Mouse (Mus musculus) urinary bladder, postnatal 36 days (tissue): ENCODE measurements at regions not wholly inside any gene's neighbourhood (a gene's known extent, or its start where the extent isn't known, plus 50 kb on each side); places are given as distances from the start of the nearest gene placed in this dataset.
A peak's percentile ranks its signal among the peaks of the same experiment; 100 is the strongest.

Experiments used
- DNase-seq, 2 experiments: peaks; one replicate each; pipeline ENCODE4 v3.0.0; 2022; ENCODE audit warnings: low spot score in 2 of 2, mixed read lengths in 1 of 2

DNA sequence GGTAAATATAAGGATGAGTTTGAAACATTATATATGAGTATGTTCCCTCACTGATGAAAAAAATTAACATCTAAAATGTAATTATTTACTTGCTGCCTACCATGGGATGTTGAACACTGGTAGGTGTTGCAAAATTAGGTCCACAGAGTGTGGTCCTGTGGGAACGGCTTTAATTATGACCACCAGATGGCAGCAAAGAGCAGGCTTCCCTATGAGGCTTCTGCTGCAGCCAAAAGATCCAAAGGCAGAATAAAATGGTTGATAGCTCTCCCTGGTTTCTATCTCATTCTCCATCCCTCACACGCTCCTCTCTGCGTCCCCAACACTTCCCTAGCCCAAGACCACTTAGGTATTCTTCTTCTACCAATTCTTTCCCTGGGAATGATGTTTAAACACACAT, 54.6 kb upstream of the Cit start:
- peak; percentile 37 to 52 for DNase-seq
